Mouse (Mus musculus) midbrain, embryonic 15.5 days (tissue): Measurements from ENCODE around the gene Hsd3b2. TPM values are rescaled to one million over a fixed set of nuclear protein-coding genes. Genes with fewer than 3 reads are reported as not detected.
"Not testable (repeated sequence)": the region's sequence is repeated elsewhere in the genome, so short reads cannot be mapped to it uniquely, and the experiment has no call there.

Experiments
- ATAC-seq: fragments of 200-750 bp; cut with Nextera tagmentation; replicated peaks from 2 replicates; pipeline ENCODE4 v1.8.0; 2017; ENCODE audit warnings: moderate TSS enrichment
- H3K27ac ChIP-seq: fragments of 300-500 bp; sonication (generic); 2 replicates; pipeline ENCODE4 v1.5.1; 2015; ENCODE audit warnings: mild to moderate bottlenecking, inconsistent platforms
- H3K27me3 ChIP-seq: fragments of 300-500 bp; sonication (generic); replicated peaks from 2 replicates; pipeline ENCODE4 v1.6.1; 2015; ENCODE audit warnings: inconsistent platforms
- H3K36me3 ChIP-seq: fragments of 300-500 bp; sonication (generic); replicated peaks from 2 replicates; pipeline ENCODE4 v1.6.1; 2015; ENCODE audit warnings: inconsistent platforms
- H3K4me1 ChIP-seq: fragments of 300-500 bp; sonication (generic); 2 replicates; pipeline ENCODE4 v1.6.1; 2015; ENCODE audit warnings: inconsistent platforms
- H3K4me2 ChIP-seq: fragments of 300-500 bp; sonication (generic); 2 replicates; pipeline ENCODE4 v1.6.1; 2015; ENCODE audit warnings: inconsistent platforms, mild to moderate bottlenecking, moderate library complexity
- H3K4me3 ChIP-seq: fragments of 300-500 bp; sonication (generic); 2 replicates; pipeline ENCODE4 v1.5.1; 2015; ENCODE audit warnings: mild to moderate bottlenecking, inconsistent platforms
- H3K9ac ChIP-seq: fragments of 300-500 bp; sonication (generic); 2 replicates; pipeline ENCODE4 v1.6.1; 2015; ENCODE audit warnings: mild to moderate bottlenecking, inconsistent platforms
- H3K9me3 ChIP-seq: fragments of 300-500 bp; sonication (generic); 2 replicates; pipeline ENCODE4 v1.6.1; 2016; ENCODE audit warnings: inconsistent platforms
- WGBS: fragments of 180-500 bp; shearing (Covaris S2); methylation state at CpG from one replicate; pipeline ENCODE4 v1.1.7; 2015; ENCODE audit warnings: mixed read lengths; 5-methylcytosine and 5-hydroxymethylcytosine counted together
- polyA plus RNA-seq: library from polyadenylated mRNA; unstranded; fragments of >200 nt; fragmentation: Nextera tagmentation; extraction: Ambion mirVana; gene quantifications from 2 replicates; pipeline ENCODE4 v1.2.1, GENCODE M21; 2015

Hsd3b2 gene
- 0.05 TPM in 1 of 2 replicates, not detected in the other for polyA plus RNA-seq

GRCm38 (mm10) chr3:98724376-98724775, at the start of gene Hsd3b2:
Gene Hsd3b2, minus strand, starts transcription at chr3:98724543.
- ATAC-seq: no peak
- H3K4me3 ChIP-seq: no peak within 1 kb of the TSS
- H3K9me3 ChIP-seq: no peaks in the 10 kb centered on the region
- no peak within 1 kb of the TSS for H3K4me2 ChIP-seq
- no peaks in the 10 kb centered on the region for H3K36me3 ChIP-seq
- no peaks in the 10 kb centered on the region for H3K27me3 ChIP-seq
- no peaks in the 10 kb centered on the region for H3K4me1 ChIP-seq
- no peak within 1 kb of the TSS for H3K27ac ChIP-seq
- no peak within 1 kb of the TSS for H3K9ac ChIP-seq
- 79% methylated on average over 1 of the region's 1 CpGs for WGBS

- no peak for ATAC-seq
- H3K27ac ChIP-seq: no peak overlapping the region
- no peak overlapping the region for H3K4me3 ChIP-seq
- H3K9me3 ChIP-seq: no peaks in the 10 kb centered on the region
- no peak overlapping the region for H3K9ac ChIP-seq
- no peaks in the 10 kb centered on the region for H3K36me3 ChIP-seq
- H3K27me3 ChIP-seq: no peaks in the 10 kb centered on the region
- H3K4me2 ChIP-seq: no peak overlapping the region
- no peaks in the 10 kb centered on the region for H3K4me1 ChIP-seq
Observed at GRCm38 (mm10) chr3:98764155-98764554, 39.8 kb upstream of the Hsd3b2 start.

- Histone ChIP-seq H3K4me1 (no peaks in the 10 kb centered on the region), H3K9me3 (no peaks in the 10 kb centered on the region), H3K27me3 (no peaks in the 10 kb centered on the region), H3K36me3 (no peaks in the 10 kb centered on the region), H3K4me3 (no peak overlapping the region), H3K9ac (no peak overlapping the region), H3K4me2 (no peak overlapping the region), H3K27ac (no peak overlapping the region)
- ATAC-seq: no peak
- WGBS: 86% methylated on average over 3 of the region's 3 CpGs
Observed at GRCm38 (mm10) chr3:98756836-98757235, 32.5 kb upstream of the Hsd3b2 start.

- WGBS: 80% methylated on average over 2 of the region's 2 CpGs
- H3K9me3 ChIP-seq: no peaks in the 10 kb centered on the region
- H3K4me2 ChIP-seq: no peak overlapping the region
- H3K9ac ChIP-seq: no peak overlapping the region
- no peaks in the 10 kb centered on the region for H3K27me3 ChIP-seq
- no peaks in the 10 kb centered on the region for H3K36me3 ChIP-seq
- no peak for ATAC-seq
- H3K4me3 ChIP-seq: no peak overlapping the region
- no peak overlapping the region for H3K27ac ChIP-seq
- no peaks in the 10 kb centered on the region for H3K4me1 ChIP-seq
Observed at GRCm38 (mm10) chr3:98752171-98752570, 27.8 kb upstream of the Hsd3b2 start.

- ATAC-seq: not testable (repeated sequence)
Observed at GRCm38 (mm10) chr3:98741043-98741442, 16.7 kb upstream of the Hsd3b2 start.

GRCm38 (mm10) chr3:98734340-98734739, 10.0 kb upstream of the Hsd3b2 start:
- no peaks in the 10 kb centered on the region for H3K27me3 ChIP-seq
- no peak overlapping the region for H3K27ac ChIP-seq
- no peak overlapping the region for H3K4me3 ChIP-seq
- no peaks in the 10 kb centered on the region for H3K4me1 ChIP-seq
- H3K9me3 ChIP-seq: no peaks in the 10 kb centered on the region
- H3K9ac ChIP-seq: no peak overlapping the region
- no peaks in the 10 kb centered on the region for H3K36me3 ChIP-seq
- no peak for ATAC-seq
- no peak overlapping the region for H3K4me2 ChIP-seq
- 44% methylated on average over 4 of the region's 4 CpGs for WGBS

More at GRCm38 (mm10) chr3:98741043-98741442, 16.7 kb upstream of the Hsd3b2 start:
- not testable (repeated sequence) for H3K27ac ChIP-seq, H3K4me3 ChIP-seq, H3K4me2 ChIP-seq, H3K4me1 ChIP-seq, H3K9ac ChIP-seq, H3K27me3 ChIP-seq, H3K36me3 ChIP-seq, H3K9me3 ChIP-seq
- WGBS: 81% methylated on average over 1 of the region's 1 CpGs

GRCm38 (mm10) chr3:98733724-98734123, 9.4 kb upstream of the Hsd3b2 start:
- ATAC-seq: no peak
- H3K4me1 ChIP-seq: no peaks in the 10 kb centered on the region
- 85% methylated on average over 2 of the region's 2 CpGs for WGBS
- H3K27me3 ChIP-seq: no peaks in the 10 kb centered on the region
- H3K4me3 ChIP-seq: no peak overlapping the region
- no peak overlapping the region for H3K4me2 ChIP-seq
- no peaks in the 10 kb centered on the region for H3K9me3 ChIP-seq
- H3K9ac ChIP-seq: no peak overlapping the region
- no peak overlapping the region for H3K27ac ChIP-seq
- H3K36me3 ChIP-seq: no peaks in the 10 kb centered on the region

GRCm38 (mm10) chr3:98726281-98726680, 1.9 kb upstream of the Hsd3b2 start:
- no peaks in the 10 kb centered on the region for H3K27me3 ChIP-seq
- no peaks in the 10 kb centered on the region for H3K4me1 ChIP-seq
- H3K9ac ChIP-seq: no peak overlapping the region
- no peak for ATAC-seq
- no peaks in the 10 kb centered on the region for H3K36me3 ChIP-seq
- WGBS: 86% methylated on average over 2 of the region's 2 CpGs
- no peak overlapping the region for H3K4me2 ChIP-seq
- no peaks in the 10 kb centered on the region for H3K9me3 ChIP-seq
- no peak overlapping the region for H3K27ac ChIP-seq
- H3K4me3 ChIP-seq: no peak overlapping the region

- Histone ChIP-seq H3K4me1 (no peaks in the 10 kb centered on the region), H3K36me3 (no peaks in the 10 kb centered on the region), H3K27me3 (no peaks in the 10 kb centered on the region), H3K9me3 (no peaks in the 10 kb centered on the region), H3K9ac (no peak overlapping the region), H3K27ac (no peak overlapping the region), H3K4me2 (no peak overlapping the region), H3K4me3 (no peak overlapping the region)
- ATAC-seq: no peak
Observed at GRCm38 (mm10) chr3:98720740-98721139, 3.6 kb downstream of the Hsd3b2 start.

- WGBS: 76% methylated on average over 1 of the region's 1 CpGs
- no peak for ATAC-seq
- Histone ChIP-seq H3K4me1 (no peaks in the 10 kb centered on the region), H3K9me3 (no peaks in the 10 kb centered on the region), H3K27ac (no peak overlapping the region), H3K27me3 (no peaks in the 10 kb centered on the region), H3K4me2 (no peak overlapping the region), H3K4me3 (no peak overlapping the region), H3K9ac (no peak overlapping the region), H3K36me3 (no peaks in the 10 kb centered on the region)
Observed at GRCm38 (mm10) chr3:98682401-98682800, 41.9 kb downstream of the Hsd3b2 start.

GRCm38 (mm10) chr3:98680786-98681185, 43.6 kb downstream of the Hsd3b2 start:
- Histone ChIP-seq H3K4me3 (no peak overlapping the region), H3K9me3 (no peaks in the 10 kb centered on the region), H3K4me1 (no peaks in the 10 kb centered on the region), H3K4me2 (no peak overlapping the region), H3K36me3 (no peaks in the 10 kb centered on the region), H3K27ac (no peak overlapping the region), H3K27me3 (no peaks in the 10 kb centered on the region), H3K9ac (no peak overlapping the region)
- no peak for ATAC-seq
